Mouse (Mus musculus) stomach, embryonic 14.5 days (tissue): ENCODE results near the gene Olfr904. TPM values are rescaled to one million over a fixed set of nuclear protein-coding genes. Genes with fewer than 3 reads are reported as not detected.
"Not testable (repeated sequence)": the region's sequence is repeated elsewhere in the genome, so short reads cannot be mapped to it uniquely, and the experiment has no call there.

Experiments used
- ATAC-seq: fragments of 200-750 bp; cut with Nextera tagmentation; 2 replicates; pipeline ENCODE4 v1.8.0; 2017; ENCODE audit warnings: low read depth, moderate TSS enrichment; ENCODE audit not compliant: insufficient number of reproducible peaks, insufficient read depth, low FRiP score
- H3K27ac ChIP-seq: fragments of 300-500 bp; sonication (generic); 2 replicates; pipeline ENCODE4 v1.5.1; 2014; ENCODE audit warnings: mild to moderate bottlenecking, low read length, moderate library complexity, mixed read lengths
- H3K27me3 ChIP-seq: fragments of 300-500 bp; sonication (generic); 2 replicates; pipeline ENCODE4 v1.6.1; 2014; ENCODE audit warnings: low read length, control low read depth, mixed read lengths; ENCODE audit not compliant: control insufficient read depth, insufficient read depth
- H3K36me3 ChIP-seq: fragments of 300-500 bp; sonication (generic); 2 replicates; pipeline ENCODE4 v1.6.1; 2014; ENCODE audit warnings: mild to moderate bottlenecking, control low read depth, low read length, moderate library complexity, mixed read lengths; ENCODE audit not compliant: control insufficient read depth, insufficient read depth
- H3K4me1 ChIP-seq: fragments of 300-500 bp; sonication (generic); 2 replicates; pipeline ENCODE4 v1.6.1; 2014; ENCODE audit warnings: low read length, control low read depth, mixed read lengths; ENCODE audit not compliant: control insufficient read depth, insufficient read depth
- H3K4me2 ChIP-seq: fragments of 300-500 bp; sonication (generic); replicated peaks from 2 replicates; pipeline ENCODE4 v1.6.1; 2014; ENCODE audit warnings: low read depth, low read length, control low read depth
- H3K4me3 ChIP-seq: fragments of 300-500 bp; sonication (generic); 2 replicates; pipeline ENCODE4 v1.5.1; 2014; ENCODE audit warnings: low read depth, low read length, control low read depth
- H3K9ac ChIP-seq: fragments of 300-500 bp; sonication (generic); replicated peaks from 2 replicates; pipeline ENCODE4 v1.6.1; 2014; ENCODE audit warnings: low read depth, mild to moderate bottlenecking, control low read depth, low read length, moderate library complexity, mixed read lengths
- H3K9me3 ChIP-seq: fragments of 300-500 bp; sonication (generic); 2 replicates; pipeline ENCODE4 v1.6.1; 2016; ENCODE audit warnings: low read depth, low read length, control low read depth; ENCODE audit not compliant: control insufficient read depth
- WGBS: fragments of 180-500 bp; shearing (Covaris S2); extraction: QIAGEN DNeasy Blood & Tissue Kit; methylation state at CpG from one replicate; pipeline ENCODE4 v1.1.7; 2014; 5-methylcytosine and 5-hydroxymethylcytosine counted together
- polyA plus RNA-seq: library from polyadenylated mRNA; unstranded; fragments of >200 nt; fragmentation: Nextera tagmentation; extraction: Ambion mirVana; gene quantifications from 2 replicates; pipeline ENCODE4 v1.2.1, GENCODE M21; 2014

The Olfr904 gene
- polyA plus RNA-seq, result not detected in 2 replicates

GRCm38 (mm10) chr9:38462844-38463243, at the start of gene Olfr904:
Olfr904 (plus strand) TSS chr9:38463144.
- Histone ChIP-seq H3K4me1 (no peaks in the 10 kb centered on the region), H3K9me3 (no peaks in the 10 kb centered on the region), H3K9ac (no peak within 1 kb of the TSS), H3K4me3 (no peak within 1 kb of the TSS), H3K27ac (no peak within 1 kb of the TSS), H3K4me2 (no peak within 1 kb of the TSS), H3K36me3 (no peaks in the 10 kb centered on the region), H3K27me3 (no peaks in the 10 kb centered on the region)
- no peak for ATAC-seq

GRCm38 (mm10) chr9:38413502-38413901, 49.4 kb upstream of the Olfr904 start:
- not testable (repeated sequence) for H3K9ac ChIP-seq, ATAC-seq, H3K4me1 ChIP-seq, H3K9me3 ChIP-seq, H3K36me3 ChIP-seq, H3K27ac ChIP-seq, H3K4me3 ChIP-seq, H3K27me3 ChIP-seq, H3K4me2 ChIP-seq
- WGBS, result 91% methylated on average over 14 of the region's 14 CpGs

- no peak for ATAC-seq
- Histone ChIP-seq H3K4me3 (no peak overlapping the region), H3K9ac (no peak overlapping the region), H3K4me2 (no peak overlapping the region), H3K27me3 (no peaks in the 10 kb centered on the region), H3K27ac (no peak overlapping the region), H3K36me3 (no peaks in the 10 kb centered on the region), H3K4me1 (no peaks in the 10 kb centered on the region), H3K9me3 (no peaks in the 10 kb centered on the region)
Observed at GRCm38 (mm10) chr9:38423801-38424200, 39.1 kb upstream of the Olfr904 start.

GRCm38 (mm10) chr9:38427026-38427425, 35.9 kb upstream of the Olfr904 start:
- no peaks in the 10 kb centered on the region for H3K27me3 ChIP-seq
- H3K27ac ChIP-seq, result no peak overlapping the region
- H3K4me1 ChIP-seq, result no peaks in the 10 kb centered on the region
- H3K4me3 ChIP-seq, result no peak overlapping the region
- H3K9me3 ChIP-seq, result no peaks in the 10 kb centered on the region
- no peak overlapping the region for H3K9ac ChIP-seq
- WGBS, result 52% methylated on average over 1 of the region's 1 CpGs
- H3K4me2 ChIP-seq, result no peak overlapping the region
- ATAC-seq, result no peak
- no peaks in the 10 kb centered on the region for H3K36me3 ChIP-seq

GRCm38 (mm10) chr9:38429155-38429554, 33.8 kb upstream of the Olfr904 start, which contains the start of gene Olfr901:
Olfr901 (plus strand) TSS chr9:38429455.
- Histone ChIP-seq H3K4me2 (no peak within 1 kb of the TSS), H3K27ac (no peak within 1 kb of the TSS), H3K27me3 (no peaks in the 10 kb centered on the region), H3K9me3 (no peaks in the 10 kb centered on the region), H3K4me3 (no peak within 1 kb of the TSS), H3K9ac (no peak within 1 kb of the TSS), H3K36me3 (no peaks in the 10 kb centered on the region), H3K4me1 (no peaks in the 10 kb centered on the region)
- WGBS, result 89% methylated on average over 1 of the region's 1 CpGs
- ATAC-seq, result no peak

- no peak within 1 kb of the TSS for H3K4me3 ChIP-seq
- H3K36me3 ChIP-seq, result no peaks in the 10 kb centered on the region
- H3K27ac ChIP-seq, result no peak within 1 kb of the TSS
- WGBS, result 87% methylated on average over 5 of the region's 5 CpGs
- H3K9ac ChIP-seq, result no peak within 1 kb of the TSS
- ATAC-seq, result no peak
- H3K4me2 ChIP-seq, result no peak within 1 kb of the TSS
- no peaks in the 10 kb centered on the region for H3K4me1 ChIP-seq
- no peaks in the 10 kb centered on the region for H3K9me3 ChIP-seq
- no peaks in the 10 kb centered on the region for H3K27me3 ChIP-seq
Observed at GRCm38 (mm10) chr9:38447352-38447751, 15.6 kb upstream of the Olfr904 start, which contains the start of gene Olfr902. Olfr902 (plus strand) TSS chr9:38447652.

- Histone ChIP-seq H3K27me3 (no peaks in the 10 kb centered on the region), H3K4me3 (no peak within 1 kb of the TSS), H3K9me3 (no peaks in the 10 kb centered on the region), H3K27ac (no peak within 1 kb of the TSS), H3K9ac (no peak within 1 kb of the TSS), H3K4me2 (no peak within 1 kb of the TSS), H3K4me1 (no peaks in the 10 kb centered on the region), H3K36me3 (no peaks in the 10 kb centered on the region)
- ATAC-seq, result no peak
Observed at GRCm38 (mm10) chr9:38470807-38471206, 7.9 kb downstream of the Olfr904 start, which contains the start of gene Olfr905. Olfr905 (plus strand) TSS chr9:38471107.

- Histone ChIP-seq H3K9me3 (no peaks in the 10 kb centered on the region), H3K4me1 (no peaks in the 10 kb centered on the region), H3K36me3 (no peaks in the 10 kb centered on the region), H3K27ac (no peak within 1 kb of the TSS), H3K27me3 (no peaks in the 10 kb centered on the region), H3K4me3 (no peak within 1 kb of the TSS), H3K4me2 (no peak within 1 kb of the TSS), H3K9ac (no peak within 1 kb of the TSS)
- no peak for ATAC-seq
- WGBS, result 77% methylated on average over 3 of the region's 3 CpGs
Observed at GRCm38 (mm10) chr9:38486785-38487184, 23.8 kb downstream of the Olfr904 start, which contains the start of gene Olfr906. Olfr906 (plus strand) TSS chr9:38487085.

- Histone ChIP-seq H3K9ac (no peak within 1 kb of the TSS), H3K27me3 (no peaks in the 10 kb centered on the region), H3K4me2 (no peak within 1 kb of the TSS), H3K4me1 (no peaks in the 10 kb centered on the region), H3K27ac (no peak within 1 kb of the TSS), H3K4me3 (no peak within 1 kb of the TSS), H3K36me3 (no peaks in the 10 kb centered on the region), H3K9me3 (no peaks in the 10 kb centered on the region)
- WGBS, result 81% methylated on average over 2 of the region's 2 CpGs
- ATAC-seq, result no peak
Observed at GRCm38 (mm10) chr9:38495501-38495900, 32.6 kb downstream of the Olfr904 start, which contains the start of gene Olfr907. Olfr907 (plus strand) TSS chr9:38495801.
